Mouse (Mus musculus): ENCODE measurements around the gene Scin. TPM values are rescaled to one million over a fixed set of nuclear protein-coding genes. Genes with fewer than 3 reads are reported as not detected.
"Not testable (repeated sequence)": the region's sequence is repeated elsewhere in the genome, so short reads cannot be mapped to it uniquely, and the experiment has no call there.

The Scin gene
- not detected in 2 replicates for polyA plus RNA-seq (2016; fragmentation: Nextera tagmentation; extraction: Ambion mirVana)

DNA sequence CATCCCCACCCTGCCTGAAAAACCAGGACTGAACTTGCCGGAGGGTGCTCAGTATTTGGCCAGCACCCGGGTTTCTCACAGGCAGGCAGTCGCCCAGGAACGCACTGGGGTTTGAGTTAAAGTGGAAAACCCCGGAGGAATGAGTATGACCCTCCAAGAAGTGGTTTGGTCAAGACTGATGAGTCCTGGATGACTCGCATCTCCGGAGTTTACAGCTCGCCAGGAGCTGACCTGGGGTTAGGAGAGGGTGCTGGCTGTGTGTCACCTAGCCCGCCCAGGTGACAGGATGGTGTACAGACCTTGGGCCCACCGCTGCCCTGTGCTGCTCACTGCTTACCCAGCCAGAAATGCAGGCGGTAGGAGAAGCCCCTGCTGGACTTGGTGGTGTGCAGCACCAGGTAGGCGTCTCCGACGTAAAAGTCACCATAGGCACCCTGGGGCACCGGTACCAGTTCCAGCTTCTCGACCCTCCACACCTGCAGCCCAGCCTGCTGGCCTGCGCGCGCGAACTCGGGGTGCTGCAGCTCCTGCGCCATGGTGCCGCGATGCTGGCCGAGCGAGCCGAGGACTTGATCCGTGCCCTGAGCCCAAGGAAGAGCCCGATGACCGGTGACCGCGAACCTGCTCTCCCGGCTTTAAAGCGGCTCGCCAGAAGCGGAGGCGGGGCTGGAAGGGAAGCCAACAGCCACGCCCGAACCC is at the start of gene Scin:
TSS of gene Scin (minus strand) at position 656 of the 699 bp plus-strand sequence.
- peak; percentile 30 for DNase-seq (ENCODE audit: extremely low spot score, low spot score)
- peaks cover 15% of the 10 kb centered on the region for H3K4me1 ChIP-seq
- no peaks in the 10 kb centered on the region for H3K36me3 ChIP-seq (replicated peaks)
- H3K27ac ChIP-seq = no peak within 1 kb of the TSS
- H3K27me3 ChIP-seq (ENCODE audit: poor library complexity, severe bottlenecking) = peaks cover 44% of the 10 kb centered on the region
- peak within 1 kb of the TSS; percentile 55 for H3K4me3 ChIP-seq
- H3K9me3 ChIP-seq = no peaks in the 10 kb centered on the region
- WGBS = 1% methylated on average over 39 of the region's 39 CpGs

DNA sequence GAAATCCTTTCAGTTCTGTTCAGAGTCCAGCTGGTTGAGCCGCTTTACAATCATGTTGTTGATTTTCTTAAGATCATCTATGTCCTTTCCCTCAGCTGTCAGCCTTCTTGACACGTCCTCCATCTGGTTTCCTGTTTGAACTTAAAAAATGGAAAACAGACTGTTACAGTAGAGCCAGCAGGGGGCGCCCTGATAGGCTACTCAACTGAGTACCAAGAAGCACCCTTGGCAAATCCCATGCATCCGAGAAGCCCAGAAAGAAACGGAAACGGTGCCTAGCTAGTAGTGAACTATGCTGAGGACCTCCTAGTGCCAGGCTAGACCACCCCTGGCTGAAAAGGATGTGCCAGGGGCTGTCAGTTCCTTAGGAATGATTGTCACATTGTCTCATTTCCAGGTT is 43.1 kb upstream of the Scin start:
- DNase-seq (ENCODE audit: extremely low spot score, low spot score) = no peak
- 71% methylated on average over 6 of the region's 6 CpGs for WGBS
- no peaks in the 10 kb centered on the region for H3K9me3 ChIP-seq

DNA sequence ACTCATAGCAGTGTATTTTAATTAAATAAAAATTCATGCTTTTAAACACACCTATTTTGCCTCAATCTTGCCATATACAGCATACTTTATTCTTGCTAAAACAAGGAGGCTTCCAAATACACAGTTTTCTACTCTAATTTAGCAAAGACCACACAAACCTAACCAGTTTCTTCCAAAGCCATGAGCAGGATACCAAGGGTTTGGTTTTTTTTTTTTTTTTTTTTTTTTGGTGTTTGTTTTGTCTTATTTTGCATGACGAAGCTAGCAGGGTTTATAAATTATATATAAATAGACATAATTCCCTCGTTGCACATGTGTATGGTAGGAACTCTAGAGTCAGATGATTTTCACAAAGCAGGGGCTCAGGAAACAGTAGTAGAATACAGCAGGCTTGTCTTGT is 42.1 kb upstream of the Scin start:
- Histone ChIP-seq H3K27ac (no peak overlapping the region), H3K27me3 (ENCODE audit: poor library complexity, severe bottlenecking) (no peaks in the 10 kb centered on the region), H3K36me3 (replicated peaks) (no peaks in the 10 kb centered on the region), H3K9me3 (no peaks in the 10 kb centered on the region), H3K4me3 (no peak overlapping the region), H3K4me1 (no peaks in the 10 kb centered on the region)
- 78% methylated on average over 2 of the region's 2 CpGs for WGBS
- DNase-seq (ENCODE audit: extremely low spot score, low spot score) = no peak

More for the DNA sequence above, 43.1 kb upstream of the Scin start:
- H3K4me1 ChIP-seq = no peaks in the 10 kb centered on the region
- H3K36me3 ChIP-seq (replicated peaks) = no peaks in the 10 kb centered on the region
- no peak overlapping the region for H3K4me3 ChIP-seq
- H3K27me3 ChIP-seq (ENCODE audit: poor library complexity, severe bottlenecking) = no peaks in the 10 kb centered on the region
- no peak overlapping the region for H3K27ac ChIP-seq

DNA sequence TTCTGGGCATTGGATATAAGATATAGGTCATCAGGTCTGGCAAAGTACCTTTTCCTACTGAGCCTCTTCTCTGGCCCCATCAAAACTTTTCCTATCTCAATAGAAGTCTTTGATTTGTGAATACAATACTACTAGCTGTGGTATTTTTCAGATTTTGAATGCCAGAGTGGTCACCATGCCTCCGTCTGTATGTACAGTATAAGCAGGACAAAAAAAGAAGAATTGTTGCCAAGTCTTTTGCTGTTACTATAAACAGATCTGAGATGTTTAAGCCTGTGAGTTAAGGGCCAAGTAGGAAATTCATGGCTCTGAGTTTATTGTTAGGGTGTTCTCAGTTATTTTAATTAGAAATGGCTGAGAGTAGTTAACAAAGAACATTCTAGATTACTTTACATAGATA is 41.1 kb upstream of the Scin start:
- H3K27me3 ChIP-seq (ENCODE audit: poor library complexity, severe bottlenecking); H3K4me3 ChIP-seq; H3K9me3 ChIP-seq; H3K4me1 ChIP-seq; DNase-seq (ENCODE audit: extremely low spot score, low spot score); H3K27ac ChIP-seq; H3K36me3 ChIP-seq (replicated peaks): not testable (repeated sequence)
- WGBS = 75% methylated on average over 1 of the region's 1 CpGs

DNA sequence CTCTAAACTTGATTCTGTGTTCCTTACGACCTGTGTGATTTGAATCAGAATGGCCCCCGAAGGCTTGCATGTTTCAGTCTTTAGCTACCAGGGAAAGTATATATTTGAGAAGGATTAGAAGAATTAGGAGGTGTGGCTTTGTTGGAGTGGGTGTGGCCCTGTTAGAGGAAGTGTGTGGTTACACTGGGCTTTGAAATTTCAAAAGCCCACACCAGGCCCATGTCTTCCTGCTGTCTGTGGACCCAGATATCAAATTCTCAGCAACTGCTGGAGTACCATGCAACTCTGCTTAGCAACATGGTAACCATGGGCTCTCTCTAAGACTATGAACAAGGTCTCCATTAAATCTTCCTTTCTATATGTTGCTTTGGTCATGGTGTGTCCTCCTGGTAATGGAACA is 37.6 kb upstream of the Scin start:
- no peak overlapping the region for H3K4me3 ChIP-seq
- no peaks in the 10 kb centered on the region for H3K27me3 ChIP-seq (ENCODE audit: poor library complexity, severe bottlenecking)
- 89% methylated on average over 2 of the region's 2 CpGs for WGBS
- no peaks in the 10 kb centered on the region for H3K36me3 ChIP-seq (replicated peaks)
- DNase-seq (ENCODE audit: extremely low spot score, low spot score) = no peak
- H3K4me1 ChIP-seq = no peaks in the 10 kb centered on the region
- no peak overlapping the region for H3K27ac ChIP-seq
- H3K9me3 ChIP-seq = no peaks in the 10 kb centered on the region

DNA sequence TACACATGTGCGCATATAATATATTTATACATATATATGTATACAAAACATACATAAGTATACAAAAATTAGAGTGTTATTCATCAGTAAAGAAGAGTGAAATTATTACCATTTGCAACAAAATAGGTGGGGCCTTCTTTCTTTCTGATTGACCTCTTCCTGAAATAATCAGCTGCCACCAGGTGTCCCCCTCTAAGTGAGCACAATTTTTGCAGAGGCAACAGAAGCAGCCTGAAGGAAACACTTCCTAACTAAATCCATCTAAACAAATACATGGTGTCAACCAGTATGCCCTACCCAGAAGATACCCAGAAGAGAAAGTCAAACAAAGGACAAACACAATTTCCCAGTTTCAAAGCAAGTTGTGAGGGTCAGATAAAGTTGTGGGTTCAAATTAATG is 35.6 kb upstream of the Scin start:
- no peaks in the 10 kb centered on the region for H3K27me3 ChIP-seq (ENCODE audit: poor library complexity, severe bottlenecking)
- no peaks in the 10 kb centered on the region for H3K9me3 ChIP-seq
- H3K36me3 ChIP-seq (replicated peaks) = no peaks in the 10 kb centered on the region
- no peak for DNase-seq (ENCODE audit: extremely low spot score, low spot score)
- no peaks in the 10 kb centered on the region for H3K4me1 ChIP-seq
- 100% methylated on average over 1 of the region's 1 CpGs for WGBS
- H3K27ac ChIP-seq = no peak overlapping the region
- no peak overlapping the region for H3K4me3 ChIP-seq

DNA sequence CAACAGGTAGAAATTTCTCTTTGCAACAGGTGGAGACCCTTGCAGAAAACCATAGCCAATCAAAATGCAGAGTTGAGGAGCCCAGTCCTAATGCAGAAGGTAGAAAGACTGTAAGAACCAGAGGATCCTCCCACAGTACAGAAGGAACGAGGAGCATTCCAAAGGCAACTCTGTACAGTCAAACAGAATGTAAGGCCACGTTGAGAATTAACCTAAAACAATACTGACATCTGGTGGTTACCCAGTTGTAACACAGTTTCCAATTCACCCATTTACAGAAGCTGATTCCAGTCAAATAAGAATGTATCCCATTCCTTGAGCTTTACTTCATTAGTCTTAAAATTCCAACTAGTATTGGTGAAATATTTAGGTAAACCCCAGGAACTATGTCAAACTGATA is 30.6 kb upstream of the Scin start:
- H3K36me3 ChIP-seq (replicated peaks) = no peaks in the 10 kb centered on the region
- H3K4me3 ChIP-seq = no peak overlapping the region
- H3K4me1 ChIP-seq = no peaks in the 10 kb centered on the region
- no peaks in the 10 kb centered on the region for H3K27me3 ChIP-seq (ENCODE audit: poor library complexity, severe bottlenecking)
- H3K27ac ChIP-seq = no peak overlapping the region
- H3K9me3 ChIP-seq = no peaks in the 10 kb centered on the region
- no peak for DNase-seq (ENCODE audit: extremely low spot score, low spot score)
- 16% methylated on average over 2 of the region's 2 CpGs for WGBS

DNA sequence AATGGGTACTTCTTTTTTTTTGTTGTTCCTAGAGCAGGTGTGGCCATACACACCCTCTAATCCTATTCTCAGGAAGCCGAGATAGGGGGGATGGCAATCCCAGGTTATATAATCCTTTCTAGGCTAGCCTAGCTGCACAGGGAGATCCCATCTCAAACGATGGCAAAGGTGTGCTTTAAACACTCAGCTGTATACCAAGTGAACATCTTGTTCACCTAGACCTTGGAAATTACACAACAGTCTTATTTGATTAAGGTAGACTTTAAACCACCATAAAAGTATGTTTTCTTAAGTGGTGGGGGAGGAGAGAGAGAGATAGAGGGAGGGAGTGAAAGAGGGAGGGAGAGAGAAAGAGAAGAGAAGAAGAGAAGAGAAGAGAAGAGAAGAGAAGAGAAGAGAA is 26.7 kb upstream of the Scin start:
- WGBS = 83% methylated on average over 2 of the region's 2 CpGs
- no peaks in the 10 kb centered on the region for H3K36me3 ChIP-seq (replicated peaks)

DNA sequence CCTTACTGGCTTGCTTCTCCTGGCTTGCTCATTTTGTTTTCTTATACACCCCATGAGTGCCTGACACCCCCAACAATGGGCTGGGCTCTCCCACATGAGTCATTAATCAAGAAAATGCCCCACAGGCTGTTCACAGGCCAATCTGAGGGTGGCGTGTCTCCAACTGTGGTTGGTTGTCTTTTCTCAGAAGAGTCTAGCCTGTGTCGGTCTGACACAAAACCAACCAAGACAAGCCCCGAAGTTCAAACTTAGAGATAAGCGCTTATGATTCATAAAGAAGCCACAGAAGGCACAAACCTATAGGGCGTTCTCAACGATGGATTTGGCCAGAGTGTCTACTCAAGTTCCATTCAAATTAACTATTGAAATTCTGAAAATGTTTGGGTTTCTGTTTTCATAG is 20.2 kb upstream of the Scin start:
- H3K4me1 ChIP-seq = no peaks in the 10 kb centered on the region
- H3K4me3 ChIP-seq = no peak overlapping the region
- 92% methylated on average over 6 of the region's 6 CpGs for WGBS
- no peak for DNase-seq (ENCODE audit: extremely low spot score, low spot score)
- no peaks in the 10 kb centered on the region for H3K9me3 ChIP-seq
- H3K36me3 ChIP-seq (replicated peaks) = no peaks in the 10 kb centered on the region
- no peak overlapping the region for H3K27ac ChIP-seq
- H3K27me3 ChIP-seq (ENCODE audit: poor library complexity, severe bottlenecking) = no peaks in the 10 kb centered on the region

More for the DNA sequence above, 26.7 kb upstream of the Scin start:
- Histone ChIP-seq H3K27ac (no peak overlapping the region), H3K4me1 (no peaks in the 10 kb centered on the region), H3K27me3 (ENCODE audit: poor library complexity, severe bottlenecking) (no peaks in the 10 kb centered on the region), H3K4me3 (no peak overlapping the region), H3K9me3 (no peaks in the 10 kb centered on the region)
- no peak for DNase-seq (ENCODE audit: extremely low spot score, low spot score)

DNA sequence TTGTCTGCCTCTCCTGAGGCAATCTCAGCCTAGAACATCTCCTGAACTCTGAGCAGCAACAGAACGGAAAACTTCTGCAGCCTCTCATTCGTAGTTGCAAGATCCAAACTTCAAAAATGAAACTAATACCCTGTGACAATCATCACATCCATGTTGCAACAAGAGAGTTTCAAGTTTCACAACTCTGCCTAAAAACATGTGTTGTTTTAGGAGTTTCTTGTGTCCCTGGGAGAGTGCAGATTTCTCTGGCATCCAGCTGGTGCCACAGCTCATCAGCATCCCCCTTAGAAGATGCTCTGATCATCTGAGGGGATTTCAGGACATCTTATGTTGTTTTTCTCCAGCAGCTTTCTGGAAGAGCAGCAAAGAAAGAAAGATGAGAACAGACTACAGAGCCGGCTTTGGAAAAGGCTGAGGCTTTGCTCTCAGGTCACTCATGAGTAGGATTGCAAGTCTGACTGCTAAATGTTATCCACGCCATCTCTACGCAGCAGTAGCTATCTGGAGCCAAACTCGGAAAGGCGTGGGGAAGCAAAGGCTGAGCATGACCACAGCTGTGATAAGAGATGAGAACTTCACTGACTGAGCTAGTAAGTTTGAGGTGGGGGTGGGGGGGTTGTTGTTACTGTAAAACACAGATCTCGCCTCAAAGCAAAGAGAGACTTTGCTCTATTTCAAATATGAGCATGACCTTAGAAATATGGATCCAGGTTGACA is 18.5 kb upstream of the Scin start:
- 89% methylated on average over 8 of the region's 8 CpGs for WGBS

DNA sequence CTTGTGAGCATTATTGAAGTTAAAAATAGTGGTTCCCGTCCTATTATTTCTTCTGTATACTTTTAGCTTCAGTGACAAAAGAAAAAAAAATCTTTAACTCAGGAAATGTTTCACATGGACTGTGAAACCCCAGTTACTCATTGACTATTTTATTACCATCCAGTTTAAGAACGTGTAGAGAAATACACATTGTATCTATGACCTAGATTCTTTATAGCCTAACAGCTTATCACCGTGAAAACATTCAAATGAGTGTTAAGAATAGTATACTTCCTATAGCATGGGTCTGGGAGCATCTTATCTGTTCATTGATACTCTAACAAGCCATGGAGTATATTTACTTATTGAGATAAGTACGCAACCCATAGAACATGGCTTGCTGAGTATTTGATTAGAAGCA is 13.3 kb upstream of the Scin start:
- 93% methylated on average over 4 of the region's 4 CpGs for WGBS
- Histone ChIP-seq H3K9me3 (no peaks in the 10 kb centered on the region), H3K36me3 (replicated peaks) (no peaks in the 10 kb centered on the region), H3K27me3 (ENCODE audit: poor library complexity, severe bottlenecking) (no peaks in the 10 kb centered on the region), H3K4me1 (no peaks in the 10 kb centered on the region), H3K27ac (no peak overlapping the region), H3K4me3 (no peak overlapping the region)
- no peak for DNase-seq (ENCODE audit: extremely low spot score, low spot score)

More for the DNA sequence above, 18.5 kb upstream of the Scin start:
- Histone ChIP-seq H3K27ac (no peak overlapping the region), H3K9me3 (no peaks in the 10 kb centered on the region), H3K4me1 (no peaks in the 10 kb centered on the region), H3K27me3 (ENCODE audit: poor library complexity, severe bottlenecking) (no peaks in the 10 kb centered on the region), H3K36me3 (replicated peaks) (no peaks in the 10 kb centered on the region), H3K4me3 (no peak overlapping the region)
- no peak for DNase-seq (ENCODE audit: extremely low spot score, low spot score)

DNA sequence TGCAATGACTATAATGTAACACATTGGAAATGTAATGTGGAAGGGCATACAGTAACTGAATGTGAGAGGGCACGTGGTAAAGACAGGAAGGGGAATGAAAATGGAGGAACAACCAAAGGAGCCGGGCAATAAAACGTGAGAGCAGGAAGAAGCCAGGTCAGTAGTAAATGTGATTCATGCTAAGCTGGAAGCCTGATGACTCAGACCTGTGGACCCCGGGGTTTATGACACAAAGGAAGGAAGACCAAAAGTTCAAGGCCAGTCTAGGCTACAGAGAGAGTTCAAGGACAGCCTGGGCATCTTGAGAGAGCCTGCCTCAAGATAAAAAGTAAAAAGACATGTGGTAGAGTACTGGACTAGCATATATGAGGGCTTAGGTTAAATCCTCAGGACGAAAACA is 12.5 kb upstream of the Scin start:
- DNase-seq (ENCODE audit: extremely low spot score, low spot score) = no peak
- H3K4me3 ChIP-seq = no peak overlapping the region
- no peaks in the 10 kb centered on the region for H3K36me3 ChIP-seq (replicated peaks)
- no peaks in the 10 kb centered on the region for H3K27me3 ChIP-seq (ENCODE audit: poor library complexity, severe bottlenecking)
- H3K4me1 ChIP-seq = no peaks in the 10 kb centered on the region
- H3K27ac ChIP-seq = no peak overlapping the region
- 81% methylated on average over 5 of the region's 5 CpGs for WGBS
- H3K9me3 ChIP-seq = no peaks in the 10 kb centered on the region

DNA sequence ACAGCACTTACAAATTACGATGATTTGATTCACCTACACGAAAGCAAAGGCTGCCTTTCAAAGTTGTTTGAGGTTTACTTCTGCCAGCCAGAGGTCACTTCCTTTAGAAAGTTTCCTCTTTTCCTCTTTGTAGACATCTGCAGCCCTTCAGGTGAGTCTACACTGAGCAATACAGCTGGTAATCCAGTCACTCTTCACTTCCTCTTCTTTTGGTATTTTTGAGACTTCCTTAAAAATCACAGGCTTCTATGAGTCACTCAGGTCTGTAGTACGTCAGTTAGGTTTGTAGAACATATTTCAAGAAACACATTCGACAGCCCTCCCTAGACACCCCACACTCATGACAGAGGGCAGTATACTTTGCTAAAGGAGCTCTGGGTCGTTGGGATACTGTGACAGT is 6.7 kb upstream of the Scin start:
- no peaks in the 10 kb centered on the region for H3K27me3 ChIP-seq (ENCODE audit: poor library complexity, severe bottlenecking)
- H3K27ac ChIP-seq = no peak overlapping the region
- no peaks in the 10 kb centered on the region for H3K36me3 ChIP-seq (replicated peaks)
- no peaks in the 10 kb centered on the region for H3K9me3 ChIP-seq
- WGBS = 84% methylated on average over 5 of the region's 5 CpGs
- no peak overlapping the region for H3K4me3 ChIP-seq
- H3K4me1 ChIP-seq = no peaks in the 10 kb centered on the region
- no peak for DNase-seq (ENCODE audit: extremely low spot score, low spot score)
